Mouse (Mus musculus) kidney, adult 2 months (tissue): ENCODE data around the gene Lca5.

Experiments used
- CTCF ChIP-seq: fragments of 200-500 bp; conservative IDR thresholded peaks from 2 replicates; pipeline ENCODE4 v1.5.1; 2011; ENCODE audit warnings: low read depth, mild to moderate bottlenecking, control low read depth, low read length, moderate library complexity, mixed read lengths; ENCODE audit not compliant: insufficient read depth, insufficient read length
- POLR2A ChIP-seq: fragments of 200-500 bp; IDR thresholded peaks from one replicate; pipeline ENCODE4 v1.6.1; 2011; ENCODE audit warnings: low read depth, low read length, control low read depth

GRCm38 (mm10) chr9:83381317-83381716, 59.6 kb downstream of the Lca5 start:
- no peak for TF ChIP-seq POLR2A
- TF ChIP-seq CTCF: peak; percentile 44
